Mouse (Mus musculus) midbrain, embryonic 14.5 days (tissue): ENCODE results near the gene Pdzd7. TPM values are rescaled to one million over a fixed set of nuclear protein-coding genes. Genes with fewer than 3 reads are reported as not detected.

Source experiments
- ATAC-seq: fragments of 200-750 bp; cut with Nextera tagmentation; 2 replicates; pipeline ENCODE4 v1.8.0; 2017; ENCODE audit warnings: moderate number of reproducible peaks, moderate library complexity; ENCODE audit not compliant: low FRiP score, low TSS enrichment
- DNase-seq: peaks from one replicate; pipeline ENCODE4 v3.0.0-alpha.2; 2015
- H3K27ac ChIP-seq: fragments of 300-500 bp; sonication (generic); replicated peaks from 2 replicates; pipeline ENCODE4 v1.5.1; 2014; ENCODE audit warnings: mild to moderate bottlenecking, low read depth, low read length, moderate library complexity
- H3K27me3 ChIP-seq: fragments of 300-500 bp; sonication (generic); 2 replicates; pipeline ENCODE4 v1.6.1; 2014; ENCODE audit warnings: low read length, control low read depth, mixed read lengths; ENCODE audit not compliant: control insufficient read depth, insufficient read depth
- H3K36me3 ChIP-seq: fragments of 300-500 bp; sonication (generic); 2 replicates; pipeline ENCODE4 v1.6.1; 2014; ENCODE audit warnings: low read length, control low read depth; ENCODE audit not compliant: control insufficient read depth, insufficient read depth
- H3K4me1 ChIP-seq: fragments of 300-500 bp; sonication (generic); 2 replicates; pipeline ENCODE4 v1.6.1; 2014; ENCODE audit warnings: mild to moderate bottlenecking, antibody characterized with exemption, low read length, control low read depth; ENCODE audit not compliant: control insufficient read depth, insufficient read depth
- H3K4me2 ChIP-seq: fragments of 300-500 bp; sonication (generic); 2 replicates; pipeline ENCODE4 v1.6.1; 2014; ENCODE audit warnings: mild to moderate bottlenecking, low read length, moderate library complexity
- H3K4me3 ChIP-seq: fragments of 300-500 bp; sonication (generic); replicated peaks from 2 replicates; pipeline ENCODE4 v1.5.1; 2014; ENCODE audit warnings: low read depth, low read length
- H3K9ac ChIP-seq: fragments of 300-500 bp; sonication (generic); replicated peaks from 2 replicates; pipeline ENCODE4 v1.6.1; 2014; ENCODE audit warnings: mild to moderate bottlenecking, low read length, moderate library complexity
- H3K9me3 ChIP-seq: fragments of 300-500 bp; sonication (generic); 2 replicates; pipeline ENCODE4 v1.6.1; 2016; ENCODE audit warnings: low read length, control low read depth, mixed read lengths; ENCODE audit not compliant: control insufficient read depth
- WGBS: fragments of 180-500 bp; shearing (Covaris S2); extraction: QIAGEN DNeasy Blood & Tissue Kit; methylation state at CpG from one replicate; pipeline ENCODE4 v1.1.7; 2014; 5-methylcytosine and 5-hydroxymethylcytosine counted together
- polyA plus RNA-seq: library from polyadenylated mRNA; unstranded; fragments of >200 nt; fragmentation: Nextera tagmentation; extraction: Ambion mirVana; gene quantifications from 2 replicates; pipeline ENCODE4 v1.2.1, GENCODE M21; 2014

The Pdzd7 gene
- polyA plus RNA-seq, 1 experiment from 2014 or later, result 2.8 TPM

DNA sequence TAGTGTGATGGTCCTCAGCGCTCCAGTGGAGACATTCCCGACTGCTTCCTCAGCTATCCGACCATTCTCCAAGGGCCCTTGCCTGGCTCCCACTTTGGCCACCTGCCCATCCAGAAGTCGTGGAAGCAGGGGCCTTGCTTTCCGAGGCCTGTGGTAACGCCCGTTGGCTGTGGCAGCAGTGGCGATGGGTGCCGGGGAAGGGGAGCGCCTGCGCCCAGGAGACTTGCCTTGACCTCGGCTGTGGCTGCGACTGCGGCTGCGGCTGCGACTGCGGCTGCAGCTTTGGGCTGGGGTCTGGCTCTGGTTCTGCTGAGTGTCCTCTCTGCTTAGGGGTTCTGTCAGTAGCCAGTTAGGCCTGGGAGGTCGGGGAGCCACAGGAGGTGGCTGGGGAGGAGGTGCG, 16.8 kb downstream of the Pdzd7 start:
- no peak overlapping the region for H3K4me3 ChIP-seq
- H3K27me3 ChIP-seq, result no peaks in the 10 kb centered on the region
- no peak for DNase-seq
- ATAC-seq, result no peak
- no peak overlapping the region for H3K4me2 ChIP-seq
- 0 out of 2 replicates have a peak, but pooled peaks cover 3% of the 10 kb centered on the region for H3K4me1 ChIP-seq
- H3K9ac ChIP-seq, result no peak overlapping the region
- no peak overlapping the region for H3K27ac ChIP-seq
- 62% methylated on average over 19 of the region's 19 CpGs for WGBS
- peaks cover 42% of the 10 kb centered on the region for H3K36me3 ChIP-seq
- H3K9me3 ChIP-seq, result no peaks in the 10 kb centered on the region

DNA sequence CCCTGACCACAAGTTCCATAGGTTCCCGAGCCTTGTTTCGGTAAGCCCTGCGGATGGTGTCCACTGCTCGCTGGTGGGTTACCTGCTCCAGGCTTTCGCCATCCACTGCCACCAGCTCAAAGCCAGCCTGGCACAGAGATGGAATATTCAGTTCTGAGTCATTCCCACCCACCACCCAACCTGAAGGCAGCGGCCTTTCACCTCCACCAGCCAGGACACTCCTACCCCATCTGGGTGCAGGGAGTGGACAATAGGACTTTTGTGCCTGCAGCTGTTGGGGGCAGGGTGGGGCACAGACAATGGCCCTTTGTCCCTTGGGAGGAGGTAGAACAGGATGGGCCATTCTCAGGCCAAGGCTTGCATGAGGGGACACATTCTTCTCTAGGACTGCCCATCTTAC, 17.7 kb downstream of the Pdzd7 start:
- H3K27me3 ChIP-seq, result no peaks in the 10 kb centered on the region
- H3K9me3 ChIP-seq, result no peaks in the 10 kb centered on the region
- 0 out of 2 replicates have a peak, but pooled peaks cover 3% of the 10 kb centered on the region for H3K4me1 ChIP-seq
- H3K9ac ChIP-seq, result no peak overlapping the region
- H3K4me3 ChIP-seq, result no peak overlapping the region
- peaks cover 46% of the 10 kb centered on the region for H3K36me3 ChIP-seq
- DNase-seq, result no peak
- 79% methylated on average over 6 of the region's 6 CpGs for WGBS
- H3K4me2 ChIP-seq, result no peak overlapping the region
- H3K27ac ChIP-seq, result 0 out of 2 replicates have a peak overlapping the region, but pooled peaks have one; percentile 5
- no peak for ATAC-seq

DNA sequence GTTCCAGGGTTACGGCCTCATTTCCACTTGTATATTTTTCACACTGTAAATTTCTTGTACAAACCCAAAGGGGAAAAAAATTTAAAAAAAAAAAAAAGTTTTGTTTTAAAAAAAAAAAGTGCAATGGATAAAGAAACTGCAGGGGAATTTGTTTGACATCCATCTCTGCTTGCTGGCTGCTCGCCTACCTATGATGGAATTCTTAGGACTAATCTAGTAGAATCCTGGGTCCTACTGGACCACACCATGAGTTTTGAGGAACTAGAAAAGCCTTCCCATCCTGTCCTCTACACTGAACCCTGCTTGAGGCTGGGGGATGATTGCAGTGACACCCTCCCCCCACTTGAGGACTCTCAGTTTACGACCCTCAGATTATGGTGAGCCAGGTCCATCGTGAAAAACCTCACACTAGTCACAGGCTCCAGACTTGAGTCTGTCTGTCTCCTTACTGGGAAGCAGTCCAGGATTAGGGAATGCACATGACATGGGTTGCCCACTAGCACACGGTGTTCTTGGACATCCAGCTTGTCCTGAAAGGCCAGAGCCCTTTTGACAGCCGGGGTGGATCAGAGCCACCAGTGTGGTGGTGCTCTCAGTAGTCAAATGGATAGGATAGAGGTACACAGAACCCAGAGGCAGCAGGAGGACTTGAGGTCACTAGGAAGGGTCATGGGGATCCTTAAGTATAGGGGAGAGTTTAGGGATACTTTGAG, 18.4 kb downstream of the Pdzd7 start:
- Histone ChIP-seq H3K36me3 (peaks cover 46% of the 10 kb centered on the region), H3K4me3 (no peak overlapping the region), H3K27ac (0 out of 2 replicates have a peak overlapping the region, but pooled peaks have one; percentile 5), H3K9ac (no peak overlapping the region), H3K4me1 (0 out of 2 replicates have a peak, but pooled peaks cover 3% of the 10 kb centered on the region), H3K4me2 (no peak overlapping the region), H3K27me3 (no peaks in the 10 kb centered on the region), H3K9me3 (no peaks in the 10 kb centered on the region)
- no peak for DNase-seq
- ATAC-seq, result no peak
- 89% methylated on average over 6 of the region's 6 CpGs for WGBS

DNA sequence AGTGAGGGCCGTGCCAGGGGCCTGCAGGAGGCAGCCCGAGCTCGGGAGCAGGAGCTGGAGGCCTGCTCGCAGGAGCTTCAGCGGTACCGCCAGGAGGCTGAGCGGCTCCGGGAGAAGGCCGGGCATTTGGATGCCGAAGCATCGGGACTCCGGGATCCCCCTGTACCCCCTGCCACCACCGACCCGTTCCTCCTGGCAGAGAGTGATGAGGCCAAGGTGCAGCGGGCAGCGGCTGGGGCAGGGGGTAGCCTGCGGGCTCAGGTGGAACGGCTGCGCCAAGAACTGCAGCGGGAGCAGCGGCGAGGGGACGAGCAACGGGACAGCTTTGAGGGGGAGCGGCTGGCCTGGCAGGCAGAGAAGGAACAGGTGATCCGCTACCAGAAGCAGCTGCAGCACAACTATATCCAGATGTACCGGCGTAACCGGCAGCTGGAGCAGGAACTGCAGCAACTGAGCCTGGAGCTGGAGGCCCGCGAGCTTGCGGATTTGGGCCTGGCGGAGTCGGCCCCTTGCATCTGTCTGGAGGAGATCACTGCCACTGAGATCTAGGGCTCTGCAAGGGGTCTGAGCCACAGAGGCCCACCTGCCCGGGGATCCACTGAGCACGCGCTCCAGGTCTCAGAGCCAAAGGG, 19.5 kb downstream of the Pdzd7 start:
- H3K27me3 ChIP-seq, result no peaks in the 10 kb centered on the region
- no peaks in the 10 kb centered on the region for H3K9me3 ChIP-seq
- H3K9ac ChIP-seq, result no peak overlapping the region
- H3K27ac ChIP-seq, result no peak overlapping the region
- H3K4me3 ChIP-seq, result no peak overlapping the region
- no peak for DNase-seq
- no peak overlapping the region for H3K4me2 ChIP-seq
- peaks cover 5% of the 10 kb centered on the region for H3K4me1 ChIP-seq
- ATAC-seq, result no peak
- WGBS, result 94% methylated on average over 37 of the region's 37 CpGs
- peaks cover 51% of the 10 kb centered on the region for H3K36me3 ChIP-seq

DNA sequence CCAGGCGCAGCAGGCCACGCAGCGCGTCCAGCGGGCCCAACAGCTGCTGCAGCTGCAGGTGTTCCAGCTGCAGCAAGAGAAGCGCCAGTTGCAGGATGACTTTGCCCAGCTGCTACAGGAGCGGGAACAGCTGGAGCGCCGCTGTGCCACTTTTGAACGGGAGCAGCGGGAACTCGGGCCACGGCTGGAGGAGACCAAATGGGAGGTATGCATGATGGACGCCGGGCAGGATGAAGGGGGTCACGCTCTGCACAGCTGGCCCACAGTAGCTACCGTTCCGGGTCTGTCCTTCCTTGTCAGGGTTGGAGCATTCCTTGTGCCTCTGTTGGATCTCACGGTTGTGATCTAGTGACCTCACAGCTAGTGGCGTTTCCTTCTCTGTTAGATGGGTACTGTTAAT, 20.7 kb downstream of the Pdzd7 start:
- no peak overlapping the region for H3K9ac ChIP-seq
- no peak overlapping the region for H3K4me2 ChIP-seq
- DNase-seq (no peak), ATAC-seq (no peak)
- H3K27ac ChIP-seq, result no peak overlapping the region
- peaks cover 51% of the 10 kb centered on the region for H3K36me3 ChIP-seq
- H3K27me3 ChIP-seq, result no peaks in the 10 kb centered on the region
- no peaks in the 10 kb centered on the region for H3K9me3 ChIP-seq
- 90% methylated on average over 20 of the region's 20 CpGs for WGBS
- peaks cover 12% of the 10 kb centered on the region for H3K4me1 ChIP-seq
- no peak overlapping the region for H3K4me3 ChIP-seq

DNA sequence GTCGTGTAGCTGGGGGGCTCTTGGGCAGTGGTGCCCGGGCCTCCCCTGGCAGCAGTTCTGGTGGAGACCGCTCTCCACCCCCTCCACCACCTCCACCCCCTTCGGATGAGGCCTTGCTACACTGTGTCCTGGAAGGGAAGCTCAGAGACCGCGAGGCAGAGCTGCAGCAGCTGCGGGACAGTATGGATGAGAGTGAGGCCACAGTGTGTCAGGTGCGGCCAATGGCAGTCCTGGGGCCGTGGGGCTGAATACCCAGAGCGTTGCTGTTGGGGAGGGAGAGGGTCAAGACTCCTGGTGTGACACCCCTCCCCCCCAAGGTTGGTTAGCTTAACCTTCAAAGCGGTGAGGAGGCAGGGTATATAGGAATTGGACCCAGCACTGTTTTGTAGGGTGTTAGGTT, 21.5 kb downstream of the Pdzd7 start:
- Histone ChIP-seq H3K9ac (no peak overlapping the region), H3K27ac (no peak overlapping the region), H3K4me1 (peaks cover 18% of the 10 kb centered on the region), H3K4me3 (no peak overlapping the region), H3K4me2 (no peak overlapping the region), H3K9me3 (no peaks in the 10 kb centered on the region), H3K36me3 (peaks cover 51% of the 10 kb centered on the region), H3K27me3 (no peaks in the 10 kb centered on the region)
- ATAC-seq (no peak), DNase-seq (no peak)
- WGBS, result 87% methylated on average over 11 of the region's 11 CpGs

DNA sequence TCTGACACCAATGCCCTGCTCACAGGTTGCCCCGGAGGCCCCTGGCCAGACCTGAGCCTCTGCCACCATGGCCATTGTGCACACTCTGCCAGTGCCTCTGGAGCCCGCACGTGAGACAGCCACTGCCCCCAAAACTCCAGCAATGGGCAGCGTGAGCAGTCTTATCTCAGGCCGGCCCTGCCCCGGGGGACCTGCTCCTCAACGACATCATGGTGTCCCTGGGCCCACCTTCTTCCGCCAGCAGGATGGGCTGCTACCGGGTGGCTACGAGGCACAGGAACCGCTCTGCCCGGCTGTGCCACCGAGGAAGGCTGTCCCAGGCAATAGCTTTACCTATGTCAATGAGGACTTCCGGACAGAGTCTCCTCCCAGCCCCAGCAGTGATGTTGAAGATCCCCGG, 24.2 kb downstream of the Pdzd7 start:
- H3K4me2 ChIP-seq, result peak overlapping the region; percentile 9; the same call in 1 of the 2 replicates
- WGBS, result 86% methylated on average over 15 of the region's 15 CpGs
- no peak overlapping the region for H3K4me3 ChIP-seq
- H3K9me3 ChIP-seq, result no peaks in the 10 kb centered on the region
- no peak overlapping the region for H3K27ac ChIP-seq
- no peak for ATAC-seq
- H3K27me3 ChIP-seq, result no peaks in the 10 kb centered on the region
- peaks cover 32% of the 10 kb centered on the region for H3K36me3 ChIP-seq
- DNase-seq, result no peak
- peak overlapping the region; percentile 37; the same call in 1 of the 2 replicates for H3K9ac ChIP-seq
- H3K4me1 ChIP-seq, result peaks cover 35% of the 10 kb centered on the region

DNA sequence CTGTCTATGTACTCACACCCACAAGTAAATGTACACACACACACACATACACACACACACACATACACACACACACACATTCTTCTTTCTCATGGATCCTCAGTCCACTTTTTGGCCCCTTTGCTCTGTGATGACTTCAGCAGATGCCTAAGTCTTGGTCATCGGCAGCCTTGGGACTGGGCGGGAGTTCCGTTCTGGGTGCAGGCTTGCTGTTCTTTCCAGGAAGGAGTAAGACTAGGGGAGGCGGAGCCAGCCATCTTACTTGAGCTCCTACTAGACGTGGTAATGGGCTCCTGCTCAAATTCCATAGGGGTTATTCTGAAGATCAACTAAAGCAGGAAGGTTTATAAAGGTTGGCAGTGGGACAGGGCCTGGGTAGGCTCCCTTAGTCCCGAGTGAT, 25.2 kb downstream of the Pdzd7 start:
- no peak overlapping the region for H3K4me3 ChIP-seq
- peaks cover 22% of the 10 kb centered on the region for H3K36me3 ChIP-seq
- 0 out of 2 replicates have a peak overlapping the region, but pooled peaks have one; percentile 6 for H3K4me2 ChIP-seq
- H3K4me1 ChIP-seq, result peaks cover 45% of the 10 kb centered on the region
- no peaks in the 10 kb centered on the region for H3K27me3 ChIP-seq
- no peaks in the 10 kb centered on the region for H3K9me3 ChIP-seq
- no peak for DNase-seq
- no peak for ATAC-seq
- WGBS, result 74% methylated on average over 6 of the region's 6 CpGs
- H3K9ac ChIP-seq, result peak overlapping the region; percentile 37; the same call in 1 of the 2 replicates
- no peak overlapping the region for H3K27ac ChIP-seq
